Mouse (Mus musculus): ENCODE data around the gene Prdm5.

DNA sequence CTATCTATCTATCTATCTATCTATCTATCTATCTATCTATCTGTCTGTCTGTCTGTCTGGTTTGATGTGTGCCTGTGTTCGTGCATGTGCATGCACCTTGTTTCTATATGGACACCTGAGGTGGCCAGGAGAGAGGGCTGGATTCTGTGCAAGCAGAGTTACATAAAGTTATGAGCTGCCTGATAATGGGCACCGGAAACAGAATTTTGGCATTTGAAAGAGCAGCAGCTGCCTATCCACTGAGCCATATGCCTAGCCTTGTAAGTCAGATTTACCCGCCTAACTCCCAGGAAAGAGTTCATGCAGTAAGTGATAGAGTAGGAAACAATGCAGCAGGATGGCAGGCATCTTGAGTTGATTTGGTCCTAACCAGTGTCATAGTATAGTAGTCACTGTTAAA lies 71.4 kb downstream of the Prdm5 start:
- TF ChIP-seq POLR2A (IDR thresholded peaks at IDR 0.05; ENCODE audit: insufficient read depth, low read length) (no peak), CTCF (IDR thresholded peaks at IDR 0.05; ENCODE audit: low read depth, low read length) (no peak), EP300 (IDR thresholded peaks at IDR 0.05; ENCODE audit: insufficient read depth, low read depth, low read length) (no peak)

Measured in ES-Bruce4 (cell line).